ENCODE assay signal across 18 mouse cellular contexts in genomic region chr12:89699469-89699868, GRCm38 (mm10).
DNase-seq lines count a peak whose midpoint lies in the region; ATAC-seq lines count a peak whose summit lies in the region.
"Had no signal": no experiment of that assay in that cellular context is flagged by ENCODE, and none has a peak within 500 bp of the region (broad histone marks: within the 10 kb centered on the region; RNA-seq: fewer than 3 reads in every experiment).

No protein-coding gene starts in this region.

- no peaks in the 10 kb centered on the region for H3K9me3 ChIP-seq in forebrain, embryonic 16.5 days (ENCODE audit: control insufficient read depth, low read length)
- no peaks in the 10 kb centered on the region for H3K9me3 ChIP-seq in neural tube, embryonic 15.5 days (replicated peaks)
- H3K9me3 ChIP-seq: embryonic facial prominence, embryonic 15.5 days; heart, embryonic 12.5 days; hindbrain, embryonic 10.5 days; limb, embryonic 13.5 days had no signal

- WGBS in forebrain, embryonic 16.5 days, result 3% methylated on average over 4 of the region's 4 CpGs
- 5% methylated on average over 4 of the region's 4 CpGs for WGBS in neural tube, embryonic 15.5 days

- H3K9ac ChIP-seq in forebrain, embryonic 16.5 days (replicated peaks; ENCODE audit: low read depth, low read length), result no peak overlapping the region
- H3K9ac ChIP-seq in neural tube, embryonic 15.5 days (replicated peaks), result no peak overlapping the region
- H3K9ac ChIP-seq: embryonic facial prominence, embryonic 15.5 days; heart, embryonic 12.5 days; limb, embryonic 13.5 days had no signal

- peak; percentile 8 to 21 for DNase-seq in frontal cortex, postnatal 10 days (ENCODE audit: low spot score in 2 of 2)
- DNase-seq in frontal cortex, postnatal 14 days (ENCODE audit: low spot score in 2 of 2), result no peak
- DNase-seq in brain, adult 2 months (ENCODE audit: low read depth, low spot score), result peak; percentile 84
- DNase-seq in adrenal gland, postnatal 10 days, result no peak
- no peak for DNase-seq in cerebellum, adult 11 months
- DNase-seq in gastrocnemius, postnatal 4 days (ENCODE audit: low spot score in 2 of 2), result no peak
- DNase-seq: B cell, adult 2 months; kidney, adult 18-20 months; lung, adult 18-20 months; thymus, postnatal 4 days had no signal

- H3K4me3 ChIP-seq in forebrain, embryonic 16.5 days (replicated peaks; ENCODE audit: low read length), result no peak overlapping the region
- no peak overlapping the region for H3K4me3 ChIP-seq in neural tube, embryonic 15.5 days (replicated peaks)
- H3K4me3 ChIP-seq: embryonic facial prominence, embryonic 15.5 days; heart, embryonic 12.5 days; hindbrain, embryonic 10.5 days; limb, embryonic 13.5 days had no signal

- H3K4me1 ChIP-seq in forebrain, embryonic 16.5 days (replicated peaks; ENCODE audit: control insufficient read depth, insufficient read depth, low read length), result peaks cover 15% of the 10 kb centered on the region
- H3K4me1 ChIP-seq in neural tube, embryonic 15.5 days, result peaks cover 12% of the 10 kb centered on the region
- H3K4me1 ChIP-seq: embryonic facial prominence, embryonic 15.5 days; heart, embryonic 12.5 days; hindbrain, embryonic 10.5 days; limb, embryonic 13.5 days had no signal

- H3K36me3 ChIP-seq in forebrain, embryonic 16.5 days (ENCODE audit: control insufficient read depth, insufficient read depth), result no peaks in the 10 kb centered on the region
- no peaks in the 10 kb centered on the region for H3K36me3 ChIP-seq in neural tube, embryonic 15.5 days
- H3K36me3 ChIP-seq: embryonic facial prominence, embryonic 15.5 days; G1E; heart, embryonic 12.5 days; hindbrain, embryonic 10.5 days; limb, embryonic 13.5 days had no signal

- peak; percentile 94 for ATAC-seq in forebrain, embryonic 16.5 days
- ATAC-seq in neural tube, embryonic 15.5 days (ENCODE audit: low FRiP score), result peak; percentile 50; the same call in 1 of the 2 replicates

- peak overlapping the region; percentile 43; the same call in 1 of the 2 replicates for H3K27ac ChIP-seq in forebrain, embryonic 16.5 days (ENCODE audit: low read length)
- H3K27ac ChIP-seq in neural tube, embryonic 15.5 days (replicated peaks), result no peak overlapping the region
- H3K27ac ChIP-seq: embryonic facial prominence, embryonic 15.5 days; hindbrain, embryonic 10.5 days; limb, embryonic 13.5 days; macrophage had no signal

- H3K27me3 ChIP-seq in forebrain, embryonic 16.5 days (replicated peaks; ENCODE audit: control insufficient read depth, insufficient read depth, low read length), result no peaks in the 10 kb centered on the region
- H3K27me3 ChIP-seq in neural tube, embryonic 15.5 days (replicated peaks), result no peaks in the 10 kb centered on the region
- H3K27me3 ChIP-seq: embryonic facial prominence, embryonic 15.5 days; heart, embryonic 12.5 days; limb, embryonic 13.5 days had no signal

- H3K4me2 ChIP-seq in forebrain, embryonic 16.5 days (ENCODE audit: low read length), result peak overlapping the region; percentile 7; the same call in 1 of the 2 replicates
- H3K4me2 ChIP-seq in neural tube, embryonic 15.5 days, result peak overlapping the region; percentile 2; the same call in 1 of the 2 replicates
- H3K4me2 ChIP-seq: embryonic facial prominence, embryonic 15.5 days; heart, embryonic 12.5 days; limb, embryonic 13.5 days had no signal

Comparison
In these comparisons a context has a peak if more than half of its experiments do, and no peak if none do; other contexts are left out.
1. DNase-seq: peak in frontal cortex, postnatal 10 days (2 of 2) and brain, adult 2 months (single experiment); none in frontal cortex, postnatal 14 days (0 of 2), adrenal gland, postnatal 10 days (single experiment), cerebellum, adult 11 months (single experiment) and gastrocnemius, postnatal 4 days (0 of 2).